Mouse (Mus musculus): ENCODE data around the gene Spock2. TPM values are rescaled to one million over a fixed set of nuclear protein-coding genes. Genes with fewer than 3 reads are reported as not detected.

Gene Spock2
- total and polyA plus RNA-seq, 2 experiments from 2014 or later: 5.2 to 18.4 TPM

DNA sequence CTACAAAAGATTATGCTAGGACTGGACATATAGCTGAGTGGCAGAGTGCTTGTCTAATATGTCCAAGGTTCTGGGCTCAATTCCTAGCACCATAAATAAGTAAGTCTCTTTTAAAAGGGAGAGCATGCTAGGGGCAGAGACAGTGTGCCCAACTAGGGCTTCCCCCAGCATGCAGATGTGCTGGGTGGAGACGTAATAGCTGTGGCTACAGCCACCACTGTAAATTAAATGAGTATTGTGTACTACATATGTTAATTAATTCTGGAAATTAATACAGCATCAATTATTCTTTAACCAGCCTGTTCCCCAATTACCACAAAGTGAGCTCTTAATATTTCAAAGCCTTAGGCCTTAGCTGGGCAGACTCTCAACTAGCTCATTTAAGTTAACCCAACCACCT lies 58.9 kb downstream of the Spock2 start:
- 0 out of 2 replicates have a peak, but pooled peaks cover 3% of the 10 kb centered on the region for H3K9me3 ChIP-seq (replicated peaks; ENCODE audit: control insufficient read depth, low read length)
- H3K4me3 ChIP-seq (ENCODE audit: low read depth, low read length): no peak overlapping the region
- no peak for TF ChIP-seq EP300 (IDR thresholded peaks at IDR 0.05; ENCODE audit: low read depth)
- no peak for TF ChIP-seq CTCF (IDR thresholded peaks at IDR 0.05; ENCODE audit: low read depth)
- DNase-seq (ENCODE audit: low spot score): no peak
- no peak overlapping the region for H3K9ac ChIP-seq (replicated peaks; ENCODE audit: low read depth, low read length)
- no peak overlapping the region for H3K4me2 ChIP-seq (ENCODE audit: low read depth, low read length)
- no peaks in the 10 kb centered on the region for H3K27me3 ChIP-seq (ENCODE audit: control insufficient read depth, insufficient read depth, low read length)
- no peaks in the 10 kb centered on the region for H3K36me3 ChIP-seq (replicated peaks; ENCODE audit: control insufficient read depth, insufficient read depth, low read length)
- H3K27ac ChIP-seq (ENCODE audit: low read depth): no peak overlapping the region
- WGBS: 88% methylated on average over 1 of the region's 1 CpGs
- ATAC-seq (ENCODE audit: insufficient read depth, low read depth): no peak
- H3K4me1 ChIP-seq (ENCODE audit: control insufficient read depth, insufficient read depth): no peaks in the 10 kb centered on the region

GRCm38 (mm10) chr10:60166068-60166467 lies 60.0 kb downstream of the Spock2 start:
- Histone ChIP-seq H3K27ac (ENCODE audit: low read depth) (no peak overlapping the region), H3K4me3 (ENCODE audit: low read depth, low read length) (no peak overlapping the region), H3K9ac (replicated peaks; ENCODE audit: low read depth, low read length) (no peak overlapping the region), H3K4me1 (ENCODE audit: control insufficient read depth, insufficient read depth) (no peaks in the 10 kb centered on the region), H3K27me3 (ENCODE audit: control insufficient read depth, insufficient read depth, low read length) (no peaks in the 10 kb centered on the region), H3K36me3 (replicated peaks; ENCODE audit: control insufficient read depth, insufficient read depth, low read length) (no peaks in the 10 kb centered on the region), H3K4me2 (ENCODE audit: low read depth, low read length) (no peak overlapping the region), H3K9me3 (replicated peaks; ENCODE audit: control insufficient read depth, low read length) (0 out of 2 replicates have a peak, but pooled peaks cover 3% of the 10 kb centered on the region)
- ATAC-seq (ENCODE audit: insufficient read depth, low read depth): no peak
- WGBS: 43% methylated on average over 3 of the region's 3 CpGs
- TF ChIP-seq CTCF (IDR thresholded peaks at IDR 0.05; ENCODE audit: low read depth) (no peak), EP300 (IDR thresholded peaks at IDR 0.05; ENCODE audit: low read depth) (no peak)
- DNase-seq (ENCODE audit: low spot score): no peak

- Histone ChIP-seq H3K9me3 (replicated peaks; ENCODE audit: control insufficient read depth, low read length) (0 out of 2 replicates have a peak, but pooled peaks cover 3% of the 10 kb centered on the region), H3K27me3 (ENCODE audit: control insufficient read depth, insufficient read depth, low read length) (no peaks in the 10 kb centered on the region), H3K4me1 (ENCODE audit: control insufficient read depth, insufficient read depth) (no peaks in the 10 kb centered on the region), H3K9ac (replicated peaks; ENCODE audit: low read depth, low read length) (no peak overlapping the region), H3K27ac (ENCODE audit: low read depth) (no peak overlapping the region), H3K36me3 (replicated peaks; ENCODE audit: control insufficient read depth, insufficient read depth, low read length) (no peaks in the 10 kb centered on the region), H3K4me3 (ENCODE audit: low read depth, low read length) (no peak overlapping the region), H3K4me2 (ENCODE audit: low read depth, low read length) (no peak overlapping the region)
- ATAC-seq (ENCODE audit: insufficient read depth, low read depth) (no peak), DNase-seq (ENCODE audit: low spot score) (no peak)
- 60% methylated on average over 2 of the region's 2 CpGs for WGBS
- TF ChIP-seq CTCF (IDR thresholded peaks at IDR 0.05; ENCODE audit: low read depth): no peak
- TF ChIP-seq EP300 (IDR thresholded peaks at IDR 0.05; ENCODE audit: low read depth): no peak
These were observed 62.3 kb downstream of the Spock2 start for GRCm38 (mm10) chr10:60168306-60168705.

DNA sequence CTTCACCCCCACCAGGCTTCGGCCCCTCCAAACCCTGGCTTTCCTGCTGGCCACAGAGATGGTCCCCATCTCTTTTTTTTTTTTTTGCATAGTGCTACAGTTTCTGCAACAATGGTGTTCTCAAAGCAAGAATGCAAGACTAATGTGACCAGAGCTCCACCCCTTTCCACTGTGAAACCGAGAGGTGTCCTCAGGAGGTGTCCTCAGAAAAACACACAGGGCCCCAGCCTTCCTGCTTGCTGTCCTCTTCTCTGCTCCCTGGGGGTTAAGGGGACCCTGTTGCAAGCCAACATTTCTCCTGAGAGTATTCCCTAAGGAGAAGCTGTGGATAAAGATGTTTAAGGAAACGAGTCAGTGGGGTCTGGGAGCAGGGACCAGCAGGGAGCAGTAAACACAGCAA lies 62.9 kb downstream of the Spock2 start:
- Histone ChIP-seq H3K27me3 (ENCODE audit: control insufficient read depth, insufficient read depth, low read length) (no peaks in the 10 kb centered on the region), H3K9ac (replicated peaks; ENCODE audit: low read depth, low read length) (no peak overlapping the region), H3K36me3 (replicated peaks; ENCODE audit: control insufficient read depth, insufficient read depth, low read length) (no peaks in the 10 kb centered on the region), H3K4me1 (ENCODE audit: control insufficient read depth, insufficient read depth) (no peaks in the 10 kb centered on the region), H3K4me3 (ENCODE audit: low read depth, low read length) (no peak overlapping the region), H3K9me3 (replicated peaks; ENCODE audit: control insufficient read depth, low read length) (0 out of 2 replicates have a peak, but pooled peaks cover 3% of the 10 kb centered on the region), H3K4me2 (ENCODE audit: low read depth, low read length) (no peak overlapping the region), H3K27ac (ENCODE audit: low read depth) (no peak overlapping the region)
- TF ChIP-seq CTCF (IDR thresholded peaks at IDR 0.05; ENCODE audit: low read depth) (no peak), EP300 (IDR thresholded peaks at IDR 0.05; ENCODE audit: low read depth) (no peak)
- WGBS: 58% methylated on average over 3 of the region's 3 CpGs
- DNase-seq (ENCODE audit: low spot score) (no peak), ATAC-seq (ENCODE audit: insufficient read depth, low read depth) (no peak)

DNA sequence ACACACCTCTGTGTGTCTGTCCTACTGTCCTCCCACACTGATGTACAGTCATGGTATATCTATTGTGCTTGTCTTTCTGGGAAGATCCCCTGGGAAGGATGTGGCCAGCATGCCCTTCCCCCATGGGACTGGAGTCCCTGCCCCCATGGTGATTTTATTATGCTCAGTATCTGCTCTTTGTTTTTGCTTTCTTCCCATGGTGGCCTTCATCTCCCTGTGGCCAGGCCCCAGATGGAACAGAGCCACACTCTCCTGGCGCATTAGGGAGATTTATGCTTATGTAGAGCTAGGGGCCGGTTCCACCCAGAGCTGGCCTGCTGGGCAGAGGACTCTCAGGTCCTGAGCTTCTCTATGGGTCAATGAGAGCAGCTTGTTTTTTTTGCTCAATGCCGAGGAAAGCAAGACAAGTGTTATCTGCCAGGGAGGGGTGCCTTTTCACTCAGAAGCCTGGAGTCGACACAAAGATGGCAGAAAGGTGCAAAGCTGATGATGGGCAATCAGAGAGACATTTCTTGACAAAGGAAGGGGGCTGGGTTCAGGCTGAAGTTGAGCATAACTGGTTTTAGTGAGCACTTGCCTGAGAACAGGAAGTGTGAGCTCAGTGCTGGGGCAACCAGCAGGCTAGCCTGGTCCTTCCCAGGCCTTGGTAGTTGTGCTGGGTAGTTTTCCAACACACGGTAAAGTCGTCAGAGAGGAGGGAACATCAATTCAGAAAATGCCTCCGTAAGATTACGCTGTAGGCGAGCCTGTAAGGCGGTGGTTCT lies 64.5 kb downstream of the Spock2 start:
- no peak overlapping the region for H3K9ac ChIP-seq (replicated peaks; ENCODE audit: low read depth, low read length)
- no peaks in the 10 kb centered on the region for H3K4me1 ChIP-seq (ENCODE audit: control insufficient read depth, insufficient read depth)
- H3K4me3 ChIP-seq (ENCODE audit: low read depth, low read length): no peak overlapping the region
- TF ChIP-seq CTCF (IDR thresholded peaks at IDR 0.05; ENCODE audit: low read depth): no peak
- TF ChIP-seq EP300 (IDR thresholded peaks at IDR 0.05; ENCODE audit: low read depth): no peak
- H3K36me3 ChIP-seq (replicated peaks; ENCODE audit: control insufficient read depth, insufficient read depth, low read length): no peaks in the 10 kb centered on the region
- no peak for ATAC-seq (ENCODE audit: insufficient read depth, low read depth)
- no peaks in the 10 kb centered on the region for H3K27me3 ChIP-seq (ENCODE audit: control insufficient read depth, insufficient read depth, low read length)
- no peak for DNase-seq (ENCODE audit: low spot score)
- H3K9me3 ChIP-seq (replicated peaks; ENCODE audit: control insufficient read depth, low read length): 0 out of 2 replicates have a peak, but pooled peaks cover 3% of the 10 kb centered on the region
- H3K27ac ChIP-seq (ENCODE audit: low read depth): no peak overlapping the region
- H3K4me2 ChIP-seq (ENCODE audit: low read depth, low read length): no peak overlapping the region
- WGBS: 73% methylated on average over 10 of the region's 10 CpGs
